Comparison of ENCODE assay signal across 14 mouse cellular contexts in genomic region chr10:68008198-68008955, GRCm38 (mm10). TPM values are rescaled to one million over a fixed set of nuclear protein-coding genes. Genes with fewer than 3 reads are reported as not detected.
DNase-seq lines count a peak whose midpoint lies in the region; ATAC-seq and TF ChIP-seq lines count a peak whose summit lies in the region.
"Had no signal": no experiment of that assay in that cellular context is flagged by ENCODE, and none has a peak within 500 bp of the region (broad histone marks: within the 10 kb centered on the region; RNA-seq: fewer than 3 reads in every experiment).

No protein-coding gene starts in this region.

- H3K4me1 ChIP-seq in kidney, embryonic 15.5 days = peaks cover 4% of the 10 kb centered on the region
- no peaks in the 10 kb centered on the region for H3K4me1 ChIP-seq in stomach, postnatal 0 days (replicated peaks; ENCODE audit: control insufficient read depth, insufficient read depth)
- 0 out of 2 replicates have a peak, but pooled peaks cover 2% of the 10 kb centered on the region for H3K4me1 ChIP-seq in hindbrain, embryonic 10.5 days (replicated peaks)
- H3K4me1 ChIP-seq: neural tube, embryonic 13.5 days had no signal

- DNase-seq in kidney, adult 8-10 months = peak; percentile 10 to 26
- DNase-seq in ZHBTc4 (ENCODE audit: low read depth, low spot score) = peak; percentile 51
- peak; percentile 72 to 76 for DNase-seq in heart, postnatal 10 days
- no peak for DNase-seq in stomach, postnatal 0 days (ENCODE audit: low spot score)
- DNase-seq in hindbrain, embryonic 10.5 days (ENCODE audit: low spot score) = no peak
- DNase-seq in retina, postnatal 1 day = no peak
- DNase-seq: cerebellum, adult 18-20 months; kidney, adult 11 months; left cerebral cortex, postnatal 4 days; thymus, postnatal 25 days had no signal

- peaks cover 32% of the 10 kb centered on the region for H3K36me3 ChIP-seq in kidney, embryonic 15.5 days
- H3K36me3 ChIP-seq in C2C12 (ENCODE audit: control insufficient read depth, insufficient read depth) = peaks cover 30% of the 10 kb centered on the region
- no peaks in the 10 kb centered on the region for H3K36me3 ChIP-seq in stomach, postnatal 0 days (ENCODE audit: control insufficient read depth, insufficient read depth, low read length)
- H3K36me3 ChIP-seq in hindbrain, embryonic 10.5 days = peaks cover 83% of the 10 kb centered on the region

- H3K27ac ChIP-seq in kidney, embryonic 15.5 days = no peak overlapping the region
- no peak overlapping the region for H3K27ac ChIP-seq in stomach, postnatal 0 days (replicated peaks)
- no peak overlapping the region for H3K27ac ChIP-seq in hindbrain, embryonic 10.5 days
- H3K27ac ChIP-seq: neural tube, embryonic 13.5 days had no signal

- 75% methylated on average over 13 of the region's 13 CpGs for WGBS in kidney, embryonic 15.5 days
- 72% methylated on average over 13 of the region's 13 CpGs for WGBS in stomach, postnatal 0 days
- 85% methylated on average over 13 of the region's 13 CpGs for WGBS in hindbrain, embryonic 10.5 days

- H3K79me2 ChIP-seq in C2C12 (ENCODE audit: control insufficient read depth, insufficient read depth) = no peaks in the 10 kb centered on the region

- TF ChIP-seq CTCF in C2C12 (IDR thresholded peaks at IDR 0.05; ENCODE audit: control insufficient read depth, insufficient read depth, insufficient read length) = no peak
- no peak for TF ChIP-seq CTCF in stomach, postnatal 0 days (IDR thresholded peaks at IDR 0.05; ENCODE audit: low read depth)

- no peak overlapping the region for H3K4me3 ChIP-seq in kidney, embryonic 15.5 days (replicated peaks)
- H3K4me3 ChIP-seq in C2C12 (ENCODE audit: insufficient read depth, poor library complexity, severe bottlenecking) = no peak overlapping the region
- no peak overlapping the region for H3K4me3 ChIP-seq in stomach, postnatal 0 days (ENCODE audit: low read depth, low read length)
- no peak overlapping the region for H3K4me3 ChIP-seq in hindbrain, embryonic 10.5 days
- H3K4me3 ChIP-seq: megakaryocyte, embryonic 14.5 days; neural tube, embryonic 13.5 days had no signal

- no peaks in the 10 kb centered on the region for H3K9me3 ChIP-seq in kidney, embryonic 15.5 days (replicated peaks)
- no peaks in the 10 kb centered on the region for H3K9me3 ChIP-seq in stomach, postnatal 0 days (ENCODE audit: control insufficient read depth, low read length)
- peaks cover 5% of the 10 kb centered on the region; the same call in 1 of the 2 replicates for H3K9me3 ChIP-seq in hindbrain, embryonic 10.5 days
- H3K9me3 ChIP-seq: neural tube, embryonic 13.5 days had no signal

- intact Hi-C loops in heart, postnatal 10 days (cut with DNase I) = loop anchor here (5.0 kb wide), 1 partner anchor 74 kb away; no protein-coding TSS in a partner anchor

- no peak for TF ChIP-seq EP300 in stomach, postnatal 0 days (optimal IDR thresholded peaks at IDR 0.05)

- H3ac ChIP-seq in C2C12 (ENCODE audit: control insufficient read depth, insufficient read length, low read depth) = no peak overlapping the region

- H3K79me3 ChIP-seq in C2C12 (ENCODE audit: low read depth) = no peaks in the 10 kb centered on the region

- H3K27me3 ChIP-seq in kidney, embryonic 15.5 days = no peaks in the 10 kb centered on the region
- H3K27me3 ChIP-seq in C2C12 (ENCODE audit: control insufficient read depth, insufficient read depth, insufficient read length) = no peaks in the 10 kb centered on the region
- H3K27me3 ChIP-seq in stomach, postnatal 0 days (ENCODE audit: control insufficient read depth, insufficient read depth, low read length) = no peaks in the 10 kb centered on the region
- H3K27me3 ChIP-seq in hindbrain, embryonic 10.5 days (ENCODE audit: insufficient read depth, poor library complexity, severe bottlenecking) = no peaks in the 10 kb centered on the region
- H3K27me3 ChIP-seq: neural tube, embryonic 13.5 days had no signal

- H3K9ac ChIP-seq in kidney, embryonic 15.5 days = no peak overlapping the region
- H3K9ac ChIP-seq in stomach, postnatal 0 days (ENCODE audit: low read length) = no peak overlapping the region
- H3K9ac ChIP-seq: neural tube, embryonic 13.5 days had no signal

- ATAC-seq in kidney, embryonic 15.5 days (replicated peaks; ENCODE audit: low FRiP score) = no peak
- no peak; the same call in 1 of the 2 replicates for ATAC-seq in stomach, postnatal 0 days (ENCODE audit: low FRiP score, low TSS enrichment)

- no peak overlapping the region for H3K4me2 ChIP-seq in kidney, embryonic 15.5 days
- H3K4me2 ChIP-seq in stomach, postnatal 0 days (replicated peaks; ENCODE audit: low read depth) = no peak overlapping the region
- H3K4me2 ChIP-seq: neural tube, embryonic 13.5 days had no signal

TF ChIP-seq in C2C12, 6 proteins besides CTCF, POLR2A, EP300 and RAD21:
- TF ChIP-seq USF1 (IDR thresholded peaks at IDR 0.05; ENCODE audit: low read depth) (no peak), MYOD1 (IDR thresholded peaks at IDR 0.05; ENCODE audit: control insufficient read depth, insufficient read length, low read depth) (peak; percentile 2), FOSL1 (IDR thresholded peaks at IDR 0.05; ENCODE audit: insufficient read depth, low read length, poor library complexity, severe bottlenecking) (peak; percentile 96), MAX (IDR thresholded peaks at IDR 0.05) (no peak), MYOG (IDR thresholded peaks at IDR 0.05; ENCODE audit: control insufficient read depth, extremely low read depth, insufficient read length) (no peak), CEBPB (IDR thresholded peaks at IDR 0.05; ENCODE audit: low read depth) (peak; percentile 95)
TF ChIP-seq in C2C12: peak in this region for 3.

RNA-seq across cellular contexts. Expression of gene Rtkn2, which starts 29.0 kb away (rescaled TPM):
- polyA plus RNA-seq in kidney, embryonic 15.5 days (2015; fragmentation: Nextera tagmentation; extraction: Ambion mirVana) = 9.3 and 11.5 TPM in 2 replicates
- 9.5 TPM for polyA plus RNA-seq in C2C12 (2012; fragmentation: generic; extraction: Trizol)
- 1 to 10 TPM; 1.7 to 1.8 TPM for total RNA-seq in heart, postnatal 10 days (2021)
- 1.6 and 1.8 TPM in 2 replicates for polyA plus RNA-seq in stomach, postnatal 0 days (2015; fragmentation: Nextera tagmentation; extraction: Ambion mirVana)
- polyA plus RNA-seq in hindbrain, embryonic 10.5 days (2016; fragmentation: Nextera tagmentation; extraction: Ambion mirVana) = 18.9 and 20.3 TPM in 2 replicates

Comparison
In these comparisons a context has a peak if more than half of its experiments do, and no peak if none do; other contexts are left out.
1. DNase-seq: peak in kidney, adult 8-10 months (2 of 2), ZHBTc4 (single experiment) and heart, postnatal 10 days (2 of 2); none in stomach, postnatal 0 days (single experiment), hindbrain, embryonic 10.5 days (single experiment) and retina, postnatal 1 day (single experiment).